Mouse (Mus musculus): ENCODE measurements around the gene Nfib. TPM values are rescaled to one million over a fixed set of nuclear protein-coding genes. Genes with fewer than 3 reads are reported as not detected.

Gene Nfib
- total and polyA plus RNA-seq, 3 experiments: 0.16 TPM; not detected in 2

GRCm38 (mm10) chr4:82704079-82704830 lies 1.3 kb downstream of the Nfib start:
- no peak for DNase-seq (ENCODE audit: low spot score)
- no peaks in the 10 kb centered on the region for H3K4me1 ChIP-seq (ENCODE audit: insufficient read depth, low read depth, low read length)
- H3K27me3 ChIP-seq (ENCODE audit: insufficient read depth, low read length): no peaks in the 10 kb centered on the region
- no peaks in the 10 kb centered on the region for H3K36me3 ChIP-seq (replicated peaks)
- H3K9me3 ChIP-seq (replicated peaks): peaks cover 31% of the 10 kb centered on the region
- no peak for TF ChIP-seq GATA1 (IDR thresholded peaks at IDR 0.05; ENCODE audit: borderline replicate concordance, low read length)
- no peak for TF ChIP-seq POLR2AphosphoS5 (IDR thresholded peaks at IDR 0.05; ENCODE audit: insufficient replicate concordance, low read depth, low read length)
- TF ChIP-seq TAL1 (conservative IDR thresholded peaks at IDR 0.05; ENCODE audit: low read depth, low read length): no peak
- TF ChIP-seq CTCF (IDR thresholded peaks at IDR 0.05; ENCODE audit: low read depth, low read length): no peak
- no peak for ATAC-seq (ENCODE audit: extremely low read depth, insufficient number of reproducible peaks, low FRiP score, poor library complexity, severe bottlenecking)
- no peak overlapping the region for H3K4me3 ChIP-seq (ENCODE audit: low read depth, low read length)

DNA sequence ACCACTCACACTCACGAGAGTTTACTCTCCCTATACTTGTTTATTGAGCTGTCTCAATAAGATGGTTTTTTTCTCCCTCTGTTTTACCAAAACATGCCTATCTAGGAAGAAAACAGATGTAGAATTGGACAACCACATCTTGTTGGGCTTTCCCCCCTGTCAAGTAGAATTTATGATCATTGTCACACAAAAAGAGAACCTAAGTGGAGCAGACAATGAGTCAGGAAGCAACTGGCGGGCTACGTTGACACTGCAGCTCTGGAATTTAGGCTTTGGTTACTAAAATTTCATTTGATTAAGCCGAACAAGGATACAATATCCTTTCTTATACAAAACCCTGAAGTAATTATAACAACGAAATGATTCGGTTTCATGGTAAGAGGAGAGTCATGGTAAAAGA lies 2.7 kb downstream of the Nfib start:
- TF ChIP-seq POLR2AphosphoS5 (IDR thresholded peaks at IDR 0.05; ENCODE audit: insufficient replicate concordance, low read depth, low read length): no peak
- TF ChIP-seq GATA1 (IDR thresholded peaks at IDR 0.05; ENCODE audit: borderline replicate concordance, low read length): no peak
- no peak for TF ChIP-seq GATA2 (IDR thresholded peaks at IDR 0.05; ENCODE audit: borderline replicate concordance, low read depth, low read length)
- no peak for TF ChIP-seq CTCF (IDR thresholded peaks at IDR 0.05; ENCODE audit: low read depth, low read length)
- TF ChIP-seq TAL1 (conservative IDR thresholded peaks at IDR 0.05; ENCODE audit: low read depth, low read length): no peak
- ATAC-seq (ENCODE audit: extremely low read depth, insufficient number of reproducible peaks, low FRiP score, poor library complexity, severe bottlenecking): no peak
- H3K36me3 ChIP-seq (replicated peaks): no peaks in the 10 kb centered on the region
- H3K27me3 ChIP-seq (ENCODE audit: insufficient read depth, low read length): no peaks in the 10 kb centered on the region
- no peaks in the 10 kb centered on the region for H3K4me1 ChIP-seq (ENCODE audit: insufficient read depth, low read depth, low read length)
- DNase-seq (ENCODE audit: low spot score): no peak
- no peak overlapping the region for H3K4me3 ChIP-seq (ENCODE audit: low read depth, low read length)
- peaks cover 27% of the 10 kb centered on the region for H3K9me3 ChIP-seq (replicated peaks)

GRCm38 (mm10) chr4:82699504-82699903 lies 6.0 kb downstream of the Nfib start:
- Histone ChIP-seq H3K4me1 (ENCODE audit: insufficient read depth, low read depth, low read length) (no peaks in the 10 kb centered on the region), H3K9me3 (replicated peaks) (peaks cover 9% of the 10 kb centered on the region), H3K4me3 (ENCODE audit: low read depth, low read length) (no peak overlapping the region), H3K36me3 (replicated peaks) (no peaks in the 10 kb centered on the region), H3K27me3 (ENCODE audit: insufficient read depth, low read length) (no peaks in the 10 kb centered on the region)
- ATAC-seq (ENCODE audit: extremely low read depth, insufficient number of reproducible peaks, low FRiP score, poor library complexity, severe bottlenecking): no peak
- DNase-seq (ENCODE audit: low spot score): no peak
- TF ChIP-seq GATA1 (IDR thresholded peaks at IDR 0.05; ENCODE audit: borderline replicate concordance, low read length): no peak
- TF ChIP-seq CTCF (IDR thresholded peaks at IDR 0.05; ENCODE audit: low read depth, low read length): no peak
- no peak for TF ChIP-seq GATA2 (IDR thresholded peaks at IDR 0.05; ENCODE audit: borderline replicate concordance, low read depth, low read length)
- no peak for TF ChIP-seq TAL1 (conservative IDR thresholded peaks at IDR 0.05; ENCODE audit: low read depth, low read length)
- TF ChIP-seq POLR2AphosphoS5 (IDR thresholded peaks at IDR 0.05; ENCODE audit: insufficient replicate concordance, low read depth, low read length): no peak

DNA sequence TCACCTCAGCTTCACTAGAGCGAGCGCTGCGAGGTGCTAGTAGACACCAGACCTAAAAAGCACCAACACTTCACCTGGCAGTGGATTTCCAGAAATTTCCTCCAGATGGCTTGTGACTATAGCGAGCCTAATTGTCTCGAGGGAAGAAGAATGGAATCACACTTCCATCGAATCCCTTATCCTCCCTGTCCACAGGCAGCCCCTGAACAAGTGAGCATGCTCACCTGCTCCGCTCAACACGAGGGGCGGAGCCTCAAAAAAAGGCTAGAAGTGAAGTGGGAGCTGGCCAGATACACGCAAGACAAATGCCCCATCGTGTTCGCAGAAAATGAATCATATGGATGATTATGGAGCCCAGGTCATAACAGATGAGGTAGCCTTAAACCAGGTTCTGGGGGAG lies 6.9 kb downstream of the Nfib start:
- H3K9me3 ChIP-seq (replicated peaks): peaks cover 9% of the 10 kb centered on the region
- ATAC-seq (ENCODE audit: extremely low read depth, insufficient number of reproducible peaks, low FRiP score, poor library complexity, severe bottlenecking): no peak
- H3K4me3 ChIP-seq (ENCODE audit: low read depth, low read length): no peak overlapping the region
- no peaks in the 10 kb centered on the region for H3K27me3 ChIP-seq (ENCODE audit: insufficient read depth, low read length)
- no peak for TF ChIP-seq CTCF (IDR thresholded peaks at IDR 0.05; ENCODE audit: low read depth, low read length)
- TF ChIP-seq GATA1 (IDR thresholded peaks at IDR 0.05; ENCODE audit: borderline replicate concordance, low read length): no peak
- TF ChIP-seq POLR2AphosphoS5 (IDR thresholded peaks at IDR 0.05; ENCODE audit: insufficient replicate concordance, low read depth, low read length): no peak
- TF ChIP-seq TAL1 (conservative IDR thresholded peaks at IDR 0.05; ENCODE audit: low read depth, low read length): no peak
- TF ChIP-seq GATA2 (IDR thresholded peaks at IDR 0.05; ENCODE audit: borderline replicate concordance, low read depth, low read length): no peak
- no peaks in the 10 kb centered on the region for H3K4me1 ChIP-seq (ENCODE audit: insufficient read depth, low read depth, low read length)
- no peak for DNase-seq (ENCODE audit: low spot score)
- H3K36me3 ChIP-seq (replicated peaks): no peaks in the 10 kb centered on the region

GRCm38 (mm10) chr4:82697151-82697550 lies 8.4 kb downstream of the Nfib start:
- TF ChIP-seq GATA2 (IDR thresholded peaks at IDR 0.05; ENCODE audit: borderline replicate concordance, low read depth, low read length) (no peak), CTCF (IDR thresholded peaks at IDR 0.05; ENCODE audit: low read depth, low read length) (no peak), TAL1 (conservative IDR thresholded peaks at IDR 0.05; ENCODE audit: low read depth, low read length) (no peak), GATA1 (IDR thresholded peaks at IDR 0.05; ENCODE audit: borderline replicate concordance, low read length) (no peak), POLR2AphosphoS5 (IDR thresholded peaks at IDR 0.05; ENCODE audit: insufficient replicate concordance, low read depth, low read length) (no peak)
- H3K4me1 ChIP-seq (ENCODE audit: insufficient read depth, low read depth, low read length): no peaks in the 10 kb centered on the region
- no peak overlapping the region for H3K4me3 ChIP-seq (ENCODE audit: low read depth, low read length)
- no peaks in the 10 kb centered on the region for H3K36me3 ChIP-seq (replicated peaks)
- H3K9me3 ChIP-seq (replicated peaks): peaks cover 19% of the 10 kb centered on the region
- no peak for ATAC-seq (ENCODE audit: extremely low read depth, insufficient number of reproducible peaks, low FRiP score, poor library complexity, severe bottlenecking)
- no peaks in the 10 kb centered on the region for H3K27me3 ChIP-seq (ENCODE audit: insufficient read depth, low read length)
- DNase-seq (ENCODE audit: low spot score): no peak

DNA sequence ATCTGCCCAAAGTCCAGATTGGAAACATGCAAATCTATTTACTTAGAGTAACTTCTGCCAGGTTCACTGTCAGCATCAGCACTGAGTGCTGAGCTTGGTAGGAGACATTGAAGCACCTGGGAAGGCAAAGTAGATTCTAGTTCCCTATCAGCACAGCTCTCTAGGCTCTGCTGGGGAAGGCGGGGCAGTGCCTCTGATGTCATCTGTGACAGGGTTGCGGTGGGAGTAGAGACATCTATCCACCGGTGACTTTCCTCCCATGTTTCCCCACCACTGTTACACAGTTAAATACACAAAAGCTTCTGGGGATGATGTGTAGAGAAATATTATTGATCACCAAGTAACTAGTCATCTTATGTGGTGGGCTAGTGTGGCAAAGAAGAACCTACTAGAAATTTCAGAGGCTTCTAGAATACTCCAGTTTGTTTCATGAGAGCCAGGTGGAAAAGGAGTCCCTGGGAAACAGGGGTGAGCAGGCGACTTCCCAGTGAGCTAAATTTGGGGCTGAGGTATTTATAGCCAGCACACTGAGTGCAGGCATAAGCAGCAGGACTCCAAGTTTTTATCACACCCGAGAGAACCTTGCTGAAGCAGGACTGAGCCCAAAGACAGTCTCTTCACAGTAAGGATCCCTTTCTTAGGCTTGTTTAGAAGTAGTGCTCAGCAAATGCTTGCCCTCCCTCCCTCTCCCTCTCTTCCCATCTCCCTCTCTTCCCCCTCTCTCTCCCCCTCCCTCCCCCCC lies 9.6 kb downstream of the Nfib start:
- ATAC-seq (ENCODE audit: extremely low read depth, insufficient number of reproducible peaks, low FRiP score, poor library complexity, severe bottlenecking) (no peak), DNase-seq (ENCODE audit: low spot score) (no peak)
- Histone ChIP-seq H3K9me3 (replicated peaks) (peaks cover 25% of the 10 kb centered on the region), H3K27me3 (ENCODE audit: insufficient read depth, low read length) (no peaks in the 10 kb centered on the region), H3K4me3 (ENCODE audit: low read depth, low read length) (no peak overlapping the region), H3K4me1 (ENCODE audit: insufficient read depth, low read depth, low read length) (no peaks in the 10 kb centered on the region), H3K36me3 (replicated peaks) (no peaks in the 10 kb centered on the region)
- TF ChIP-seq TAL1 (conservative IDR thresholded peaks at IDR 0.05; ENCODE audit: low read depth, low read length) (no peak), CTCF (IDR thresholded peaks at IDR 0.05; ENCODE audit: low read depth, low read length) (no peak), GATA2 (IDR thresholded peaks at IDR 0.05; ENCODE audit: borderline replicate concordance, low read depth, low read length) (no peak), POLR2AphosphoS5 (IDR thresholded peaks at IDR 0.05; ENCODE audit: insufficient replicate concordance, low read depth, low read length) (no peak)

All from G1E (cell line).